Mouse (Mus musculus) cerebellum, postnatal 10 days (tissue): ENCODE measurements around the gene Pfkfb1.
A peak's percentile ranks its signal among the peaks of the same experiment; 100 is the strongest.

Experiments used
- DNase-seq, 2 experiments: peaks; one replicate each; pipeline ENCODE4 v3.0.0; 2021; ENCODE audit warnings: mixed read lengths in 2 of 2

Gene Pfkfb1

DNA sequence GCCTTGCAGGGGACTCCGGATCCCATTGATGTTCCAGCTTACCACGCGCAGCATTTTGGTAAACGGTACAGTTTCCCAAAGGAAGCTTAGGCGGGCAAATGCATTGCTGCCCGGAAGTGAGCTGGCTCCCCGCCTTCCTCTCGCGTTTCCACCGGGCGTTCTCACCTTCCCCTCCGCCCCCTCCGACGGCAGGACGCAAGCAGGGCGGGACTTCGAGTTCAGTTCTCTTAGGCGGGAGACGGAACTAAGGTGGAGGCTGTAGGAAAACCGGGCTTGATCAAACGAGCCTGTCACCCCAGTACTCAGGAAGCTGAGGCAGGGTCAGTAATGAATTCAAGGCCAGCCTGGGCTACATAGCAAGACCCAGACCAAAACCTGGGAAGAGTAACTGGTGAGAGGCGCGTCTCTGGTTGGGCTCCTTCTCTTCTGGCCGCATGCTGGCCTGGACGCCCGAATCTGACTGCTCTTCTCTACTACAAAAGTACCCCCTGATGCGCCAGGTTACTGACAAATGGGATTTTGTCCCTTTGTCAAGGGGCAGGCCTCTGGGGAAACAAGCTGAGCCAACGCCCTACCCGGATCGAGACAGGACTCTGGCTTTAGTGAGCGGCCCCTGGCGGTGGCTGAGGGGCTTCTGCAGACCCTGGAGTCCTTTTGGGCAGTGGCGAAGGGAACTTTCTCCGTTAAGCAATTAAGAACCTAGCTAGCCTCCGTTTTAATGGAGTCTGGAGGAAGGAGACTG lies at the start of gene Pfkfb1:
Pfkfb1 (plus strand) TSS at position 207 of the 742 bp plus-strand sequence.
- DNase-seq: peak; percentile 84 to 88

DNA sequence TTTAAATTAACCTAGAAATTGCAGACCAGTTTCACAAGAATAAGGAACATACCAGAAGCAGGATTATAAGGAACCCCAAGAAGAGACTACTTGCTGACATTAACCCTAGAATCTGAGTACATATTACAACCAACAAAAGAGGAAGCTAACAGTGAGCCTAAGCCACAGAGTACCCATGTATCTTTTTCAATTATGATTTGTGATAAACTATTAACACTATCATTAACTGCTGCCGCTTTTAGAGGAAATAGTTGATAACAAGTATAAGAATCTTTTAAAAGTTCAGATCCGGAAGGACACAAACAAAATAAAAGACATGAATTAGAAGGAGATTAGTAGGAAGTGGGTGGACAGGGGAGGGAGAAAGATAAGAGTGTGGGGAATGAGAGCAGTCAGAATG lies 47.9 kb upstream of the Pfkfb1 start:
- DNase-seq: no peak

GRCm38 (mm10) chrX:150541684-150542083 lies 46.3 kb upstream of the Pfkfb1 start:
- no peak for DNase-seq

GRCm38 (mm10) chrX:150547239-150547638 lies 40.8 kb upstream of the Pfkfb1 start, which contains the start of gene Alas2:
Gene Alas2, plus strand, starts transcription at chrX:150547375.
- DNase-seq: no peak

- DNase-seq: no peak
Observed at GRCm38 (mm10) chrX:150549639-150550038, 38.4 kb upstream of the Pfkfb1 start.

GRCm38 (mm10) chrX:150551986-150552385 lies 36.0 kb upstream of the Pfkfb1 start:
- DNase-seq: no peak

- no peak for DNase-seq
Observed at GRCm38 (mm10) chrX:150554032-150554431, 34.0 kb upstream of the Pfkfb1 start.

- DNase-seq: no peak
Observed at GRCm38 (mm10) chrX:150564644-150565357, 23.2 kb upstream of the Pfkfb1 start.

- no peak for DNase-seq
Observed at GRCm38 (mm10) chrX:150581921-150582320, 6.1 kb upstream of the Pfkfb1 start.

DNA sequence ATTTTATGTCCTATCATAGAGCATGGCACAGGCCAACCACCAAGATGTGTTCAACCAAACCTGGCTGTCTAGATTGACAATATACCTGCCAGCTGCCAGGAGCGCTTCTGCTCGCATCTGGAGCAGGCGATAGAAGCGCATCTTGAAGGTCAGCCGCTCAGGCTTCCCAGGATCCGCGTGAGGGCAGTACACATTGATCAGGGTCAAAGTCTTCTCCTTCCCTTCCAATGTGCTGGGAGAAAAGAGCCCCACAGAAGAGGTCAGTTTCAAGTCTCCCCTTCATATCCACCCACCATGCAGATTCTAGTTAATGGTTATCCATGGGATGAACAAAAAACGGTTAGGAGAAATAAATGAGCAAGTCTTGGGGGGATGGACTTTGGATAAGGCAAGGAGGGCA lies 2.9 kb upstream of the Pfkfb1 start:
- no peak for DNase-seq

DNA sequence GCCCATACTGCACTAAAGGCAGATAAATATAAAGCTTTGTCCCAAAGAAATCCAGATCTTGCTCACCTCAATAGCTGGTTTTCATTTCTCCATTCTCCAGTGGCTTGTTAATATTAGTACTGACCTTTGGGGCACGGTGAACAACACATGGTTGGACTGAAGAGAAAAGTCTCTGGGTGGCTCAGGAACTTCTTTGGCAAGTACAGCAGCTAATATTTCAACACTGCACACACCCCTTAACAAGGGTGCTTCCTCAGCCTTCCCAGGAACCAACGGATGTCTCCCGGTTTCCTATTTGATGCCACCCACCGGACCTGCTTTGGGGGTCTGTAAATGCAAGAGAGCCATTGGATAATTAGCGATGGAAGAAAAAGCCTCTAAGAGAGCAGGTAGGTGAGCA lies 1.7 kb downstream of the Pfkfb1 start, which contains the start of gene Apex2:
Apex2 (minus strand) TSS at position 173 of the 400 bp plus-strand sequence.
- DNase-seq: no peak

DNA sequence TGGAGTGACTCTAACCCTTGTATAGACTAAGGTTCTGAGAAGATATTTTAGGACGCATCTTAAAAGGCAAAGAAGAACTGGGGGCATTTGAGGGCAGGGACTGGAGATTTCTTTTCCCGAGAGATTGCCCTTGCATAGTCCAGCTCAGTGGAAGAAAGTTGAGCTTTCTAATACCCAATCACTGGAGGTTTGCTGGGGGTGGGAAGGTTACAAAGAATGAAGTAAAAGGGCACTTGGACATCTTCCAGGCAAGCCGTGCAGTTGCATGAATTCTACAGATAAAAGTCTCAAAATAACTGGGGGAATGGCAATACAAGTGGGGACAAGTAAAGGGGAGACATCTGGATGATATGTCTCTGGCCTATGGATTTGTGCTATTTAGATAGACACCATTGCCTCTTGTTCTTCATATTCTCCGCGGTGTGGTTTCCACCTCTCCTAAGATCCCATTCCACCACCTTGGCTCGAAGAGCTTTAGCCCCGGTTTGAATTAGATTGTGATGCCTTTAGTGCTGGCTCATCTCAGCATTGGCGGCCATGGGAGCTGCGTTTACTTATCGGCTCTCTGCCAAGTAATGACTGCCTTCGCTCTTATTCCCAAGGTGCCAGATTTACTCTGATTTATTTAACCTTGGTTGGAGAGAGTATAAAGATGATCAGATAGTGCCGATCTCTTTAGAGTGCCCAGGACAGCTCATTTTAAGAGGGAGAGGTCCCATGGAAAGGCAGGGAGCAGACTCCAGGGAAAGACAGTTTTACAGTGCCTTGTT lies 5.4 kb downstream of the Pfkfb1 start:
- DNase-seq: no peak

DNA sequence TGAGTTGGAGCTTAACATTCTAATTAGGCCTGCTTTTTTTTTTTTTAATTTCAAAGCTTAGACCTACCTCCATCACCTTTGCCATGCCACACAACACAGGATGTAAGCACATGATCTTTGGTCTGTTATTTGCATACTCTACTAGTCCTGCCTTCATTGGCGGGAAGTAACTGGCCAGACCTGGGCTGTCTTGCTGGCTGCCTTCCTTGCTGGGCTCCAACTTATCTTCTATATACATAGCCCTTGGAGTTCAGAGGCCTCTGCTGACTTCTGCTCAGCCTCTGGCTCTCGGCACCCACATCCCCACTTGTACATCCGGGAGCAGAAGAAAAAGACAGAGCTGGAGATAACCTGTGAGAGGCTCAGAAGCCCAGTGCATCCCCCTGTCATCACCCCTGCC lies 6.1 kb downstream of the Pfkfb1 start:
- no peak for DNase-seq

DNA sequence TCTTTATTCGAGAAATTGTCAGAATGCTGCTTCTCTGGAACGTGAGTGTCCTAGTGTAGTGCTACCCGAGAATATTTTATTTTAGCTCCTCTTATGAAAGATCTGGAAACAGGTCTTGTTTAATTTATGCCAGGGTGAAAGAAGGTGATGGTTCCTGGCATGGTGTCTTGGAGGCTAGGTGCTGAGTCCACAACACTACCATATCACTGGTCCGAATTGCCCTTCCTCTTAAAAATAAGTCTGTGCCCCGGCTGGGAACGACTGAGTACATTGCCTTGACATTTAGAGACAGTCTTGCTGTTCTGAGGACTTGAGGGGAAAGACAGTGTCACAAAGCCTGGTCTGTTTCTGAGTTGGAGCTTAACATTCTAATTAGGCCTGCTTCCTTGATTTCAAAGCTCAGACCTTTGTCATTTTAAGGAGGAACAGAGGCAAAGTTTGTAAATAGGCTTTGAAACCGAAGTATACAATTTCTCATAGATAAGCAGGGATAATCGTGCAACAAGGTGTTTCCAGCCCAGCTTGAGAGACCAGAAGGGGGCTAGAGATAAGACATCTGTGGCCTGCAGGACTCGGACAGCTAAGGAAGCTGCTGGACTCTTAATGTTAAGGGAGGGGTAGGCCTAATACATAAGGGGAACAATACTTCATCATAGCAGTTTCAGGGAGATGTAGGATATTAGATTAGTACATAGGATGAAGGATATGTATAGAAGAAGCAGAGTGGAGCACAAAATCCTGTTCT lies 7.2 kb downstream of the Pfkfb1 start:
- no peak for DNase-seq

DNA sequence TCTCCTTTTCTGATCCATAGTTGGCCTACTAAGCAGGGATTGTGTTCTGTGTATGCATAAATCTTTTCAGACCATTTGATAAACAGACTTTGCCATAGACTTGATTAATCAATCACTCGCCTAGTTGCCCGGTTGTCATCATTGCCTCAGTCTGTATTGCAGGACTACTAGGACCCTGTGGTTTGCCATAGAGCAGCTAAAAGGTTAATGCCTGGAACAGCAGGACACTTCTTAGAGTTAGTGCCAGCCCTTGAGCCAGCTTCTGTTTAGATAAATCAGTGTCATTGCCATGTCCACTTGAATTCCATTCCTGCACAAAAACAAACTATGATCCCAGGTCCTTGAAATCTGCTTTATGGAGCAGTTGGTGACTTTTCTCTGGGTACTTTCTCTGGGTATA lies 10.9 kb downstream of the Pfkfb1 start:
- DNase-seq: no peak

GRCm38 (mm10) chrX:150636421-150636820 lies 48.4 kb downstream of the Pfkfb1 start:
- DNase-seq: no peak

DNA sequence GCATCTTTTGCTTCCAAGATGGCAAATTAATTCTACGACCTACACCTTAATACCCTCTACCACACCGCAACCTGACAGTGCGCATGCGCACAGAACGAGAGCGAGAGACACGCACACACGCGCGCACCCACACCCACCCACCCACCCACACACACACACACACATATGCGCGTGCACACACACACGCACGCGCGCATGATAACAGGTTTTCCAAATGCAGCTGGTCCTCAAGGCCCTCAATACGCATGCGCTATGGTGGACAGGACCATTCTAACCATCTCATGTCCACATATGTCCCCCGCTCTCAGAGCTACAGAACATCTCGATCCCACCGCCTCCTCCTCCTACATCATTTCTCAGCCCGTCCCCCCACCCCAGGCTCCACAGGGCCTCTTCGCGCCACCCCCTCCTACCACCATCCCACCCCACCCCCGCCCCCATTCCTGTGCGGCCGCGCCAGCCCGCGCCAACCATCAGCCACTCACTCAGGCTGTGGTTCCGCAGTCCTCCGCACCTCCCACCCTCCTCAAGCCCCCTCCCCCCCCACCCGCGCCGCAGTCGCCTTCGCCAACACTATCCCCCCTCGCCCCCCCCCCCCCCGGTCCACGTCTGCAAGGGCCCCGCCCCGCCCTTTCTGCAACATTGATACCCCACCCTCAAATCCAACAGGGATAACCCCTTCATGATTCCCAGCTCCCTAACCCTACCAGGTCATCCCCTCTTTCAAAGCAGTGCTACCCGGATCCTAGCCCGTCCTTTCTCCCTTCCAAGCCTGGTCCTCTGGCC lies 68.3 kb downstream of the Pfkfb1 start:
- peak; percentile 70 to 73 for DNase-seq

DNA sequence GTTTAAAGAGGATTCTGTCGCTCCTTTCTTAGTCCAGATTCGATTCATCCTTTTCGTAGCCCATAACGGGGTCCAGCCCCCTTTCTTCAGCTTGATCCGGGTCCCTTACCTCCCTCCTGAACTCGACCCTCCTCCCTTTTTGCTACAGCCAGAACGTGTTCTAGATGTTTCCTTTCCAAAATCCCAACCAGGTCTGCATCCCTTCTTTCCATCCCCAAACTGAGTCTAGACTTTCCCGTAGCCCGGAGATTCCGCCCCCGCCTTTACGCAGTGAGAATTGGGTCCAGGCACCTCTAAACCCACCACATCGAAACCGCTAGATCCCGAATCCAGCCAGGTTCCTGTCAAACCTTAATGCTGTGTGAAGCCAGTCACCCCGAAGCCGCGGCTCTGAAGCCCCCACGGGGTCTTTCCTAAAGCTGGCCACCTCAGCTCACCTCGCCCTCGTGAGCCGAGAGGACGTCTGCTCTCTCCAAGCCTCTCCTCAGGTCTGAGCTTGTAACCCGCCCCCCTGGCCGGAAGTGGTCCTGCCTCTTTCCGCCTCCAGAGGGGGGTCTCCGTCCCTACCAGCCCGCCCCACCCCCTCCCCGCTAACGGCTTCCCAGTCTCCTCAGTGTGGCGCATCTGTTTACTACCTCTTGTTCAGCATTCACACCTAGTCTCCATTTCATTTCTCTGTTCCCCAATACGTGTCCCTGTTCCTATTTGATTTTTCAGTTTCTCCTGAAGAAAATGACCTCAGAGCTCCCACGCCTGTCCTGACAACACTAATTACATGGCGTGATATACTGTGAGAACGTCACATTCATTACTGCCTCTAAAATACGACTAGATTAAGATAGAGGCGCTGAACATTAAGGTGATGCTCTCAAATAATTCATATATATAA lies 69.1 kb downstream of the Pfkfb1 start, which contains the start of gene Tro:
Tro (minus strand) TSS at position 676 of the 889 bp plus-strand sequence.
- peak; percentile 86 to 90 for DNase-seq

- DNase-seq: peak; percentile 5 to 12
Observed at GRCm38 (mm10) chrX:150657797-150658118, 69.7 kb downstream of the Pfkfb1 start.

DNA sequence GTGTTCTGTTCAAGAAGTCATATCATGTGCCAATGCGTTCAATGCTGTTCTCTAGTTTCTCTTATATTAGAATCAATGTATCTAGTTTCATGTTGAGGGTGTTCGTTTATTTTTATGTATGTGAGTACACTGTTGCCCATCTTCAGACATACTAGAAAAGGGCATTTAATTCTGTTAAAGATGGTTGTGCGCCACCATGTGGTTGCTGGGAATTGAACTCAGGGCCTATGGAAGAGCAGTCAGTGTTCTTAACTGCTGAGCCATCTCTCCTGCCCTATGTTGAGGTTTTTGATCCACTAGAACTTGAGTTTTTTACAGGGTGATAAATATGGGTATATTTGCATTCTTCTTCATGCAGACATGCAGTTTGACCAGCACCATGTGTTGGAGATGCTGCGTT lies 74.8 kb downstream of the Pfkfb1 start:
- DNase-seq: peak; percentile 54 to 58

GRCm38 (mm10) chrX:150677505-150677904 lies 89.5 kb downstream of the Pfkfb1 start:
- no peak for DNase-seq
